Mouse (Mus musculus): ENCODE measurements around the gene Shc1.

GRCm38 (mm10) chr3:89392871-89393311 lies 25.4 kb upstream of the Shc1 start:
- no peak for TF ChIP-seq CTCF (IDR thresholded peaks at IDR 0.05; ENCODE audit: low read depth, low read length)
- no peak for TF ChIP-seq GATA1 (IDR thresholded peaks at IDR 0.05; ENCODE audit: borderline replicate concordance, low read length)
- no peak for TF ChIP-seq GATA2 (IDR thresholded peaks at IDR 0.05; ENCODE audit: borderline replicate concordance, low read depth, low read length)
- no peak for TF ChIP-seq POLR2AphosphoS5 (IDR thresholded peaks at IDR 0.05; ENCODE audit: insufficient replicate concordance, low read depth, low read length)
- no peak for TF ChIP-seq TAL1 (conservative IDR thresholded peaks at IDR 0.05; ENCODE audit: low read depth, low read length)
